In the genomic region with DNA sequence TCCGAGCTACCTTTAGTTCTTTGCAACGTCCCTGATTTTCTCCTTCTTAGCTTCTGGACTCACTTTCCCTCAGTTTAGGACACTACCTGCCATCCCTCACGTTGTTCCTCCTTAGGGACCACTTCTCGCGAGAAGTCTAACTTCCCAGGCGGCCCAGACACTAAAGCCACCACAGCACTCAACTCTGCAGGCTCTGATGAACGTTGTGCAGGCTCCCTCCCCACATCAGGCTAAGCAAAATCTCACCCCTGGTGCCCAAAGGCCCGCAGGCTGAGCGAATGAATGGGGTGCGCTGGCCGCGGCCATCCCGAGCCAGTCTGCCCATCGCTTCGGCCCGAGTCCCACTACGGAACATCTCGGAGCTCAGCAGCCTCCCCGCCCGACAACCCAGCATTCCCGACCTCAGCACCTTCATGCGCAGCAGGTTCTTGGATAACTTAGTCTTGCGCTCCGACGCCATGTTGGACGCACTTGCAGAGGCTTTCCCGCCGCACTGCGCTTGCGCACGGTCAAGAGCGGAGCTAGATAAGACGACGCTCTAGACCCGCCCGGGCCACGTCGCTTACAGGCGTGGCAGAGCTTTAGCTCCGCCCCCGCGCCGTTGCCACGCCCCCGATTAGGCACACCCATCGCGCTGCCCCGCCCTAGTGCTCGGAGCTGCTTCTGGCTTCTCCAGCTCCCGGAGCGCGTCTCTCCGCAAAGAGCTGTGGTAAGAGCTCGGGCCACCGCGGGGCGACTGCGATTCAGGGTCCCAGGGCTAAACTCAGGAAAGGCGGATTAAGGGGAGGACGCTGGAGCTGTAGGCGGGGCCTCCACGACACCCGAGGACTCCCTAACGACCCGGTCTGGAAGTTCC, we compare ENCODE assay signal across 7 mouse cellular contexts. TPM values are rescaled to one million over a fixed set of nuclear protein-coding genes. Genes with fewer than 3 reads are reported as not detected.
DNase-seq lines count a peak whose midpoint lies in the region; ATAC-seq lines count a peak whose summit lies in the region.

A gene (minus strand): TSS at position 501 of the 856 bp plus-strand sequence.

- ATAC-seq in intestine, embryonic 15.5 days, result peak; percentile 96

- no peaks in the 10 kb centered on the region for H3K27me3 ChIP-seq in intestine, embryonic 15.5 days (replicated peaks)
- H3K27me3 ChIP-seq in midbrain, embryonic 10.5 days (ENCODE audit: low read depth, poor library complexity, severe bottlenecking), result peaks cover 10% of the 10 kb centered on the region

- peaks cover 22% of the 10 kb centered on the region for H3K4me1 ChIP-seq in intestine, embryonic 15.5 days (replicated peaks)
- H3K4me1 ChIP-seq in midbrain, embryonic 10.5 days, result peaks cover 22% of the 10 kb centered on the region

- H3K9ac ChIP-seq in intestine, embryonic 15.5 days, result peak within 1 kb of the TSS; percentile 83

- DNase-seq in adrenal gland, adult 2 months, result peak; percentile 96
- peak; percentile 99 for DNase-seq in embryo, embryonic 11.5 days (ENCODE audit: low read depth, low spot score)
- peak; percentile 93 to 96 for DNase-seq in gastrocnemius, postnatal 36 days
- DNase-seq in left cerebral cortex, postnatal 25 days (ENCODE audit: low spot score in 2 of 2), result peak; percentile 95 to 97
- DNase-seq in midbrain, embryonic 10.5 days (ENCODE audit: low spot score), result peak; percentile 98
- DNase-seq in right cerebral cortex, postnatal 4 days, result peak; percentile 98

- H3K27ac ChIP-seq in intestine, embryonic 15.5 days, result peak within 1 kb of the TSS; percentile 88
- H3K27ac ChIP-seq in midbrain, embryonic 10.5 days (replicated peaks), result peak within 1 kb of the TSS; percentile 96

- intact Hi-C loops in gastrocnemius, postnatal 36 days (cut with DNase I), result no loop called here
- intact Hi-C loops in left cerebral cortex, postnatal 25 days (cut with DNase I), result no loop called here

- peak within 1 kb of the TSS; percentile 71 for H3K4me2 ChIP-seq in intestine, embryonic 15.5 days (replicated peaks)

- H3K9me3 ChIP-seq in intestine, embryonic 15.5 days, result no peaks in the 10 kb centered on the region
- no peaks in the 10 kb centered on the region for H3K9me3 ChIP-seq in midbrain, embryonic 10.5 days (replicated peaks)

- 0 out of 2 replicates have a peak, but pooled peaks cover 3% of the 10 kb centered on the region for H3K36me3 ChIP-seq in intestine, embryonic 15.5 days
- peaks cover 29% of the 10 kb centered on the region for H3K36me3 ChIP-seq in midbrain, embryonic 10.5 days

- peak within 1 kb of the TSS; percentile 84 for H3K4me3 ChIP-seq in intestine, embryonic 15.5 days (replicated peaks)
- peak within 1 kb of the TSS; percentile 83 for H3K4me3 ChIP-seq in midbrain, embryonic 10.5 days

- under 1% methylated on average over 65 of the region's 65 CpGs for WGBS in intestine, embryonic 15.5 days
- WGBS in midbrain, embryonic 10.5 days, result under 1% methylated on average over 65 of the region's 65 CpGs

RNA-seq across cellular contexts. Expression of the gene that starts here (rescaled TPM):
- 10 to 100 TPM; 15.2 to 18.5 TPM for total RNA-seq in adrenal gland, adult 2 months (2021)
- polyA plus RNA-seq in adrenal gland, adult 2 months (2012; rRNA removed), result 1.0 and 2.2 TPM in 2 replicates
- total RNA-seq in gastrocnemius, postnatal 36 days (2021), result 1 to 10 TPM; 4.5 to 4.6 TPM
- polyA plus RNA-seq in intestine, embryonic 15.5 days (2015; fragmentation: Nextera tagmentation; extraction: Ambion mirVana), result 49.7 and 54.5 TPM in 2 replicates
- 10 to 100 TPM; 18.5 to 21.7 TPM for total RNA-seq in left cerebral cortex, postnatal 25 days (2021)
- 60.5 and 61.4 TPM in 2 replicates for polyA plus RNA-seq in midbrain, embryonic 10.5 days (2016; fragmentation: Nextera tagmentation; extraction: Ambion mirVana)

Comparison
In these comparisons a context has a peak if more than half of its experiments do, and no peak if none do; other contexts are left out.
1. Peak in every context shown above with its lines: DNase-seq, ATAC-seq, H3K4me3 ChIP-seq and H3K27ac ChIP-seq.
2. RNA of the gene that starts here (polyA plus RNA-seq): 60.5 to 61.4 TPM in midbrain, embryonic 10.5 days and 49.7 to 54.5 TPM in intestine, embryonic 15.5 days; 1.0 to 2.2 TPM in adrenal gland, adult 2 months; every median in the first group is over 10 times any median in the second.